Mouse (Mus musculus) cerebellum, adult 2 months (tissue): ENCODE measurements around the gene Gm3239. TPM values are rescaled to one million over a fixed set of nuclear protein-coding genes. Genes with fewer than 3 reads are reported as not detected.
A peak's percentile ranks its signal among the peaks of the same experiment; 100 is the strongest.
"Not testable (repeated sequence)": the region's sequence is repeated elsewhere in the genome, so short reads cannot be mapped to it uniquely, and the experiment has no call there.

Source experiments
- DNase-seq, 2 experiments: peaks; one replicate each; pipeline ENCODE4 v3.0.0; 2021
- H3K27ac ChIP-seq: fragments of 200-500 bp; 2 replicates; pipeline ENCODE4 v1.5.1; 2012; ENCODE audit warnings: low read length, control low read depth, inconsistent platforms; ENCODE audit not compliant: insufficient read depth
- H3K27me3 ChIP-seq: fragments of 200-500 bp; 2 replicates; pipeline ENCODE4 v1.6.1; 2012; ENCODE audit warnings: inconsistent platforms, mild to moderate bottlenecking, low read length, moderate library complexity; ENCODE audit not compliant: control insufficient read depth, insufficient read depth
- H3K4me1 ChIP-seq: fragments of 200-500 bp; 2 replicates; pipeline ENCODE4 v1.6.1; 2011; ENCODE audit warnings: low read length; ENCODE audit not compliant: control insufficient read depth, insufficient read depth
- H3K4me3 ChIP-seq: fragments of 200-500 bp; replicated peaks from 2 replicates; pipeline ENCODE3; 2011; ENCODE audit warnings: mild to moderate bottlenecking, low read depth, low read length, control low read depth; ENCODE audit not compliant: insufficient read depth
- CTCF ChIP-seq: fragments of 200-500 bp; IDR thresholded peaks from 2 replicates; pipeline ENCODE4 v1.5.1; 2011; ENCODE audit warnings: low read depth, mild to moderate bottlenecking, control low read depth, low read length, moderate library complexity, borderline replicate concordance; ENCODE audit not compliant: insufficient read depth
- WGBS: fragments of 180-500 bp; shearing (Covaris S2); methylation state at CpG from one replicate; pipeline ENCODE4 v1.1.7; 2018; 5-methylcytosine and 5-hydroxymethylcytosine counted together
- polyA plus RNA-seq: library from polyadenylated mRNA; depleted of rRNA; stranded (reverse); fragments of >200 nt; gene quantifications from 2 replicates; pipeline ENCODE4 v1.2.3, GENCODE M21; 2012; rRNA removed

The Gm3239 gene
- polyA plus RNA-seq = 0.67 and 1.0 TPM in 2 replicates

DNA sequence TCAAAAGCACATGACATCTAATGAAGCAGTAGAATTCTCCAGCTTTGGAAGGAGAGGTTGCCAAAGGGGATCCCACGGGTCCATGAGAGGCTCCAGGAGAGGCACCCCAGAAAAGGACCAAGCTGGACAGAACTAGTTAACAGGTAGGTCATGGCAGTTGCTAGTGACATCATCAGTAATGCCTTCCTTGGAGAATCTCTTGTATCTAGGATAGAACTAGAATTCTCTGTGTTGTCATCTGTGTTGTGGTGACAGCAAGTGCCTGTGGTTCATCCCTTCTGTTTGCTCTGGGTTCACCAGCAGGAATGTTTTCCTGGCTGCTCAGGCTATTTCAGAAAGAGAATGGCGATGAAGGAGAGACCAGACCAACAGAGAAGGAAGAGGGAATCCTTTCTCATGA lies at the start of gene Gm3239:
TSS of gene Gm3239 (plus strand) at position 301 of the 400 bp plus-strand sequence.
- WGBS = no CpG with 5 or more reads among the region's 2 CpGs

DNA sequence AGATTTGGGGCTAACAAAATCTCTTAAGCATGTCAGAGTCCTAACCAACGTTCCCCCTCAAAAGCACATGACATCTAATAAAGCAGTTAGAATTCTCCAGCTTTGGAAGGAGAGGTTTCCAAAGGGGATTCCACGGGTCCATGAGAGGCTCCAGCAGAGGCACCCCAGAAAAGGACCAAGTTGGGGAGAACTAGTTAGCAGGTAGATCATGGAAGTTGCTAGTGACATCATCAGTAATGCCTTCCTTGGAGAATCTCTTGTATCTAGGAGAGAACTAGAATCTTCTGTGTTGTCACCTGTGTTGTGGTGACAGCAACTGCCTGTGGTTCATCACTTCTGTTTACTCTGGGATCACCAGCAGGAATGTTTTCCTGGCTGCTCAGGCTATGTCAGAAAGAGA lies 31.9 kb upstream of the Gm3239 start, which contains the start of gene Gm8159:
TSS of gene Gm8159 (plus strand) at position 301 of the 400 bp plus-strand sequence.
- not testable (repeated sequence) for H3K4me3 ChIP-seq, H3K27me3 ChIP-seq, H3K4me1 ChIP-seq

More for the DNA sequence above, at the start of gene Gm3239:
- H3K4me1 ChIP-seq, H3K27me3 ChIP-seq, H3K4me3 ChIP-seq, H3K27ac ChIP-seq, DNase-seq: not testable (repeated sequence)

DNA sequence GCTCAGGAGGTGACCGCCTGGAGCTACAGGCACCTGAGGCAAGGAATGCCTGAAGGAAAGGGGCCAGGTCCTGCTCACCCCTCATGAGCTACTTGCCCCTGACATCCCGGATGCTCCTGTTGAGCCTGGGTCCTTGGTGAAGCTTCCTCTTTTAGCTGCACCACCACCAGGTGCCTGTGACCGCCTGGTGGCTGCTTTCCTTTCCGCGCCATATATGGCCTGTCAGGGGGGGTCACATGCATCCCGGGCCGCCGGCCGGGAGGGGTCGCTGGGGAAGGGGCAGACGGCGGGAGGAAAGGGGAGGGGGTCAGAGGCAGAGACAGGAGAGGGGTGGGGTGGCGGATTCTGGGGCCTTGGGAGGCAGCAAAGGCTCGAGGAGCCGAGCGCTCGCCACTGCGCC lies 14.7 kb upstream of the Gm3239 start:
- peak in 1 of 2 experiments; percentile 6 for DNase-seq
- 9% methylated on average over 18 of the region's 18 CpGs for WGBS
- H3K4me3 ChIP-seq, H3K4me1 ChIP-seq, H3K27ac ChIP-seq, H3K27me3 ChIP-seq: not testable (repeated sequence)

More for the DNA sequence above, 31.9 kb upstream of the Gm3239 start, which contains the start of gene Gm8159:
- not testable (repeated sequence) for H3K27ac ChIP-seq, DNase-seq
- no CpG with 5 or more reads among the region's 2 CpGs for WGBS

DNA sequence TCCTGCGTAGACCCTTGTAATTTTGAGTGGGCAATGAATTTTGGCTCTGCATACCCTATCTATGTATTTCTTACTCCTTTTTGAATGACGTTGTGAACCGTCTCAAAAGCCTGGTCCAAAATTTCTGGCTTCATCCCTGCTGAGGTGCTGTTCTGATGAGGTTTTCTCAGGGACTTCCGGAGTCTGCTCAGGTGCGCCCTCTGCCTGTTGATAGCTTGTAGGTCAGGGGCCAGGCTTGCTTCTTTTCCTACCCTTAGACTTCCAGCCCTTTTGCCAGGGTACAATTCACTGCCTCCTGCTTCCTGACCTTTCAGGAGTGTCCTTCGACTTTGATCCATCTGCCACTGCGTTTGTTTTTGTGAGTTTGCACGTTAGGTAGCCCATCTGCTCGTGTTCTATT lies 13.7 kb upstream of the Gm3239 start:
- not testable (repeated sequence) for H3K27ac ChIP-seq, H3K4me1 ChIP-seq, H3K27me3 ChIP-seq, H3K4me3 ChIP-seq
- WGBS = 12% methylated on average over 6 of the region's 9 CpGs
- DNase-seq = peak in 1 of 2 experiments; percentile 26
- peak; percentile 3; the same call in 1 of the 2 replicates for TF ChIP-seq CTCF

DNA sequence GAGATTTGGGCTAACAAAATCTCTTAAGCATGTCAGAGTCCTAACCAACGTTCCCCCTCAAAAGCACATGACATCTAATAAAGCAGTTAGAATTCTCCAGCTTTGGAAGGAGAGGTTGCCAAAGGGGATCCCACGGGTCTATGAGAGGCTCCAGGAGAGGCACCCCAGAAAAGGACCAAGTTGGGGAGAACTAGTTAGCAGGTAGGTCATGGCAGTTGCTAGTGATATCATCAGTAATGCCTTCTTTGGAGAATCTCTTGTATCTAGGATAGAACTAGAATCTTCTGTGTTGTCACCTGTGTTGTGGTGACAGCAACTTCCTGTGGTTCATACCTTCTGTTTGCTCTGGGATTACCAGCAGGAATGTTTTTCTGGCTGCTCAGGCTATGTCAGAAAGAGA lies 44.9 kb downstream of the Gm3239 start, which contains the start of gene Gm7876:
TSS of gene Gm7876 (plus strand) at position 301 of the 400 bp plus-strand sequence.
- not testable (repeated sequence) for DNase-seq, H3K27me3 ChIP-seq
- 62% methylated on average over 1 of the region's 2 CpGs for WGBS

More for the DNA sequence above, 44.9 kb downstream of the Gm3239 start, which contains the start of gene Gm7876:
- H3K4me3 ChIP-seq, H3K4me1 ChIP-seq, H3K27ac ChIP-seq: not testable (repeated sequence)

Other genes with a start within 250 kb of the Gm3239 start
- 0.90 and 1.2 TPM in 2 replicates for gene Gm3164, start 248.7 kb upstream of the Gm3239 start, polyA plus RNA-seq
- gene Gm3173, start 233.2 kb upstream of the Gm3239 start, polyA plus RNA-seq = 1.1 and 1.4 TPM in 2 replicates
- 0.11 and 0.21 TPM in 2 replicates for gene Gm3182, start 182.4 kb upstream of the Gm3239 start, polyA plus RNA-seq
- not detected in 2 replicates for gene Gm3047, start 108.8 kb upstream of the Gm3239 start, polyA plus RNA-seq
- gene Gm8159, start 31.8 kb upstream of the Gm3239 start, polyA plus RNA-seq = 0.16 and 0.26 TPM in 2 replicates
- not detected in 2 replicates for gene Gm7876, start 45.0 kb downstream of the Gm3239 start, polyA plus RNA-seq
- gene Gm3252, start 62.6 kb downstream of the Gm3239 start, polyA plus RNA-seq = 1.7 and 1.8 TPM in 2 replicates
- not detected in 2 replicates for gene Gm9602, start 112.1 kb downstream of the Gm3239 start, polyA plus RNA-seq
- gene Gm3269, start 173.9 kb downstream of the Gm3239 start, polyA plus RNA-seq = not detected in 2 replicates
- gene Gm3264, start 191.4 kb downstream of the Gm3239 start, polyA plus RNA-seq = 0.19 and 0.88 TPM in 2 replicates
- 0.25 TPM in 1 of 2 replicates, not detected in the other for gene Gm3278, start 228.2 kb downstream of the Gm3239 start, polyA plus RNA-seq